Mouse (Mus musculus): ENCODE results near the gene Trak1.

Trak1 gene

GRCm38 (mm10) chr9:121297171-121298064 is at the start of gene Trak1:
Gene Trak1, plus strand, starts transcription at chr9:121297502.
- no peak for DNase-seq (ENCODE audit: low read depth, low spot score)

- peak; percentile 68 for DNase-seq (ENCODE audit: low read depth, low spot score)
Observed at GRCm38 (mm10) chr9:121247956-121248775, 49.1 kb upstream of the Trak1 start.

- DNase-seq (ENCODE audit: low read depth, low spot score): peak; percentile 16
Observed at GRCm38 (mm10) chr9:121249805-121250204, 47.5 kb upstream of the Trak1 start.

- no peak for DNase-seq (ENCODE audit: low read depth, low spot score)
Observed at GRCm38 (mm10) chr9:121250854-121251253, 46.4 kb upstream of the Trak1 start.

GRCm38 (mm10) chr9:121253983-121254382 is 43.3 kb upstream of the Trak1 start:
- DNase-seq (ENCODE audit: low read depth, low spot score): no peak

GRCm38 (mm10) chr9:121254761-121255160 is 42.5 kb upstream of the Trak1 start:
- no peak for DNase-seq (ENCODE audit: low read depth, low spot score)

- no peak for DNase-seq (ENCODE audit: low read depth, low spot score)
Observed at GRCm38 (mm10) chr9:121257106-121257505, 40.2 kb upstream of the Trak1 start.

GRCm38 (mm10) chr9:121265307-121265706 is 32.0 kb upstream of the Trak1 start:
- DNase-seq (ENCODE audit: low read depth, low spot score): no peak

GRCm38 (mm10) chr9:121271149-121271548 is 26.2 kb upstream of the Trak1 start:
- DNase-seq (ENCODE audit: low read depth, low spot score): no peak

GRCm38 (mm10) chr9:121271561-121271960 is 25.7 kb upstream of the Trak1 start:
- no peak for DNase-seq (ENCODE audit: low read depth, low spot score)

GRCm38 (mm10) chr9:121276745-121277117 is 20.6 kb upstream of the Trak1 start:
- no peak for DNase-seq (ENCODE audit: low read depth, low spot score)

GRCm38 (mm10) chr9:121277118-121278060 is 19.9 kb upstream of the Trak1 start, which contains the start of gene Ulk4:
Gene Ulk4, minus strand, starts transcription at chr9:121277197.
- peak; percentile 90 for DNase-seq (ENCODE audit: low read depth, low spot score)

- DNase-seq (ENCODE audit: low read depth, low spot score): no peak
Observed at GRCm38 (mm10) chr9:121279216-121279615, 18.1 kb upstream of the Trak1 start.

GRCm38 (mm10) chr9:121281891-121282290 is 15.4 kb upstream of the Trak1 start:
- DNase-seq (ENCODE audit: low read depth, low spot score): no peak

GRCm38 (mm10) chr9:121283620-121284185 is 13.6 kb upstream of the Trak1 start:
- DNase-seq (ENCODE audit: low read depth, low spot score): no peak

- no peak for DNase-seq (ENCODE audit: low read depth, low spot score)
Observed at GRCm38 (mm10) chr9:121284422-121284821, 12.9 kb upstream of the Trak1 start.

- DNase-seq (ENCODE audit: low read depth, low spot score): peak; percentile 58
Observed at GRCm38 (mm10) chr9:121285341-121286324, 11.7 kb upstream of the Trak1 start.

- no peak for DNase-seq (ENCODE audit: low read depth, low spot score)
Observed at GRCm38 (mm10) chr9:121286325-121286901, 10.9 kb upstream of the Trak1 start.

- DNase-seq (ENCODE audit: low read depth, low spot score): no peak
Observed at GRCm38 (mm10) chr9:121291275-121291674, 6.0 kb upstream of the Trak1 start.

Measured in telencephalon, adult 2 months (tissue).